Mouse (Mus musculus) intestine, embryonic 16.5 days (tissue): ENCODE measurements around the gene Syn2. TPM values are rescaled to one million over a fixed set of nuclear protein-coding genes. Genes with fewer than 3 reads are reported as not detected.

Experiments used
- ATAC-seq: fragments of 200-750 bp; cut with Nextera tagmentation; 2 replicates; pipeline ENCODE4 v1.8.0; 2017; ENCODE audit warnings: moderate TSS enrichment, moderate library complexity
- H3K27ac ChIP-seq: fragments of 300-500 bp; sonication (generic); 2 replicates; pipeline ENCODE4 v1.5.1; 2014; ENCODE audit warnings: mild to moderate bottlenecking, low read length
- H3K27me3 ChIP-seq: fragments of 300-500 bp; sonication (generic); replicated peaks from 2 replicates; pipeline ENCODE4 v1.6.1; 2014; ENCODE audit warnings: low read length, control low read depth, mixed read lengths; ENCODE audit not compliant: control insufficient read depth, insufficient read depth
- H3K36me3 ChIP-seq: fragments of 300-500 bp; sonication (generic); 2 replicates; pipeline ENCODE4 v1.6.1; 2014; ENCODE audit warnings: low read length, control low read depth; ENCODE audit not compliant: control insufficient read depth, insufficient read depth
- H3K4me1 ChIP-seq: fragments of 300-500 bp; sonication (generic); 2 replicates; pipeline ENCODE4 v1.6.1; 2014; ENCODE audit warnings: low read length, control low read depth, mixed read lengths; ENCODE audit not compliant: control insufficient read depth, insufficient read depth
- H3K4me2 ChIP-seq: fragments of 300-500 bp; sonication (generic); 2 replicates; pipeline ENCODE4 v1.6.1; 2014; ENCODE audit warnings: low read depth, low read length, control low read depth
- H3K4me3 ChIP-seq: fragments of 300-500 bp; sonication (generic); 2 replicates; pipeline ENCODE4 v1.5.1; 2014; ENCODE audit warnings: mild to moderate bottlenecking, low read length
- H3K9ac ChIP-seq: fragments of 300-500 bp; sonication (generic); 2 replicates; pipeline ENCODE4 v1.6.1; 2014; ENCODE audit warnings: low read depth, low read length
- H3K9me3 ChIP-seq: fragments of 300-500 bp; sonication (generic); 2 replicates; pipeline ENCODE4 v1.6.1; 2016; ENCODE audit warnings: low read length, control low read depth; ENCODE audit not compliant: control insufficient read depth
- WGBS: fragments of 180-500 bp; shearing (Covaris S2); extraction: QIAGEN DNeasy Blood & Tissue Kit; methylation state at CpG from one replicate; pipeline ENCODE4 v1.1.7; 2014; 5-methylcytosine and 5-hydroxymethylcytosine counted together
- polyA plus RNA-seq: library from polyadenylated mRNA; unstranded; fragments of >200 nt; fragmentation: Nextera tagmentation; extraction: Ambion mirVana; gene quantifications from 2 replicates; pipeline ENCODE4 v1.2.1, GENCODE M21; 2015

Gene Syn2
- polyA plus RNA-seq, 1 experiment from 2014 or later: 0.89 TPM

DNA sequence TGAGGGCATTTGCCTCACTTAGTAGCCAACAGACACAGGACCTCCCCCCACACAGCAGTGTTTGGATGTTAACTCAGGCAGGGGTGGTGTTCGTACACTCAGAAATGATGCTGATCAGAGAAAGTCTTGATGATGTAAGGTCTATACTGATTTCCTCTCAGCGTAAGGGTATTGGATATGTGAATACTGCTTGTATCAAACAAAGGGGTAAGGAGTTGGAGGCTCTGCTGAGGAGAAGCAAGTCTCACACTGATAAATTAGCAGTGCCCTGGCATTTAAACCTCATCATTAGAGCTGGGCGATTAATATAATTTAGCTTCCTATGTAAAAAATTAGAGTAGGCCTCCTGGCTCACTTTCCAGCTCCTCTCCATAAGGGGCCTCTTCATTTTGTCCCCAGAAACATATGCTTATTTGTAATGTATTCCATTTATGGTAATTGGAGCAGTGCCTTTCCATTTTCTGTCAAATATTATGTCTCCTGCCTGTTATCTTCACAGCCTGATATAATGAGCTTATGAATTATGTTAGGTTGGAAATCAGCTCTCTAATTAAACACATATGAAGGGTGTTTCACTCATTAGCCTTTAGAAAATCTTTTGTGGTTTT is 31.3 kb downstream of the Syn2 start:
- no peak overlapping the region for H3K27ac ChIP-seq
- H3K9me3 ChIP-seq: no peaks in the 10 kb centered on the region
- no peaks in the 10 kb centered on the region for H3K36me3 ChIP-seq
- H3K4me1 ChIP-seq: no peaks in the 10 kb centered on the region
- H3K4me2 ChIP-seq: no peak overlapping the region
- WGBS: 80% methylated on average over 3 of the region's 3 CpGs
- no peak overlapping the region for H3K9ac ChIP-seq
- H3K27me3 ChIP-seq: no peaks in the 10 kb centered on the region
- ATAC-seq: no peak
- H3K4me3 ChIP-seq: no peak overlapping the region

DNA sequence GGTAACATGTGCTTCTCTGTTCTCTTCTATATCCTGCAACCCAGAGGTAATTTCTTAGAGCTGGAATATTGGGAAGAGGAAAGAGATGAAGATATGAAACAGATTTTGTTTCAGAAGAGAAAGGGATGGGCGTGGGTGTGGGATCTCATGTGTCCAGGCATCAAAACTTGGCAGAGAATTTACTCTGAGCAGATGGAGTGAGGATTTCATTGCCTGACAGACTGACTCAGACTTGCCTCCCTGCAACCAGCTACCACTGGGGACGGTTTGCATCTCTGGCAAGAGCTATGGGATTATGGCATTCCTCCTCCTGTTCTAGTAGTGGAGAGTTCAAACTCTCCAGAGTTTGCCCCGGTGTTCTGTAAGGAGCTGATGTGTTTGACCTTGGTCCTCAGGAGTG is 34.2 kb downstream of the Syn2 start:
- Histone ChIP-seq H3K9me3 (no peaks in the 10 kb centered on the region), H3K4me3 (no peak overlapping the region), H3K36me3 (no peaks in the 10 kb centered on the region), H3K27ac (no peak overlapping the region), H3K4me1 (no peaks in the 10 kb centered on the region), H3K9ac (no peak overlapping the region), H3K27me3 (no peaks in the 10 kb centered on the region), H3K4me2 (no peak overlapping the region)
- no peak for ATAC-seq
- WGBS: 59% methylated on average over 3 of the region's 3 CpGs

DNA sequence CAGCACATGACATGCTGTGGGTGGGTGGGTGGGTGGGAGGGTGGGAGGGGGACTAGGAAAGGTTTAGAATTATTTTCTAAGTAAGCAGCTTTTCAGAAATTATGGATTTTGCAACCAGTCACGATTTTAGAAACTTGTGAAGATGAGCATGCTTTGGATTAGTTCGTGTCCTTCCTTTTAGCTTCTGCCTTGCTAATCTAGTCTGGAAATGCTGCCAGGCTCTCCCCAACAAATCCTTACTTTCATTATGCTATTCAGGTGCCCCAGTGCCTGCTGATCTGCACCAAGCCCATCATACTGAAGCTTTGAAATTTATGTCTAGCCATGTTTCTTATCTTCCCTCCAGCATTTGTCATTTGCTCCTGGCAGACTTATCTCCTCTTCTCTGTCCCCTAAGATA is 34.8 kb downstream of the Syn2 start:
- Histone ChIP-seq H3K9me3 (no peaks in the 10 kb centered on the region), H3K9ac (no peak overlapping the region), H3K27ac (no peak overlapping the region), H3K27me3 (no peaks in the 10 kb centered on the region), H3K4me3 (no peak overlapping the region), H3K4me2 (no peak overlapping the region), H3K4me1 (no peaks in the 10 kb centered on the region), H3K36me3 (no peaks in the 10 kb centered on the region)
- no peak for ATAC-seq
- 70% methylated on average over 2 of the region's 2 CpGs for WGBS

DNA sequence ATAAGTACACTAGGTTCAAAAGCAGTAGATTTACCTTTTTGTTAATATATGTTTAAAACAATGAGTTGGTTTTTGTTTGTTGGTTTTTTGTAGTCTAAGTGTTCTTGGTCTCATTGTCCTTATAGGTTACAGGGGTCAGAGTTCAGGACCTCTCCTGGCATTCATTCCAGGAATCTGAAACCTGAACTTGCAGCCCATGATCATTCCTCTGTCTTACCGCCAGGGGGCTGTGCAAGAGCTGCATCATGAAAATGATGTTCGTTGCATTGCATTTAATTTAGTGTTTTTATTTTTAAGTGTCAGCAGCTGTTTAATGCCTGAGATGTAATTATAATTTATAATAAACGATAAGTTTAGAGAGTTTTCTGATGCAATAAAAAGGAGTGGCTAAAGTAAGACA is 40.1 kb downstream of the Syn2 start:
- H3K36me3 ChIP-seq: no peaks in the 10 kb centered on the region
- WGBS: 36% methylated on average over 3 of the region's 3 CpGs
- no peak overlapping the region for H3K4me3 ChIP-seq
- H3K9me3 ChIP-seq: no peaks in the 10 kb centered on the region
- no peak overlapping the region for H3K4me2 ChIP-seq
- H3K4me1 ChIP-seq: no peaks in the 10 kb centered on the region
- H3K9ac ChIP-seq: no peak overlapping the region
- no peak for ATAC-seq
- no peak overlapping the region for H3K27ac ChIP-seq
- H3K27me3 ChIP-seq: no peaks in the 10 kb centered on the region

DNA sequence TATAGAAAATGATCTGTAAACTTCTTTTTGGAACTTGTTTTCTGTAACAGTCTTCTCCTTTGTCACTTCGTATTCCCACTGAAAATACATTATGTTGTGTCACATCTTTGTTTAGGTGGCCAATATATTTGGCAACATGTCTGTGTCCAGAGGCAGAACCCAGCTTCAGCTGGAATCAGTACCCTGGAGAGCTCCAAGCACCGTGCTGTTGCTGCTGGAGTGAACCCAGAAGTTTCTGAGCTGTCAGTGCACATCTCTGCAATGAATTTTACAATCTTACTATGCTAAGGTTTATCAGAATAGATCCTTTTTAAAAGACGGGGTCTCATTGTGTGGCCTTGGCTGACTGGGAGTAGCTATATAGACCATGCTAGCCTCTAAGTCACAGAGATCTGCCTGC is 44.1 kb downstream of the Syn2 start:
- Histone ChIP-seq H3K4me2 (no peak overlapping the region), H3K27me3 (no peaks in the 10 kb centered on the region), H3K36me3 (no peaks in the 10 kb centered on the region), H3K9me3 (no peaks in the 10 kb centered on the region), H3K4me1 (no peaks in the 10 kb centered on the region), H3K4me3 (no peak overlapping the region), H3K27ac (no peak overlapping the region), H3K9ac (no peak overlapping the region)
- 23% methylated on average over 3 of the region's 3 CpGs for WGBS
- ATAC-seq: no peak

DNA sequence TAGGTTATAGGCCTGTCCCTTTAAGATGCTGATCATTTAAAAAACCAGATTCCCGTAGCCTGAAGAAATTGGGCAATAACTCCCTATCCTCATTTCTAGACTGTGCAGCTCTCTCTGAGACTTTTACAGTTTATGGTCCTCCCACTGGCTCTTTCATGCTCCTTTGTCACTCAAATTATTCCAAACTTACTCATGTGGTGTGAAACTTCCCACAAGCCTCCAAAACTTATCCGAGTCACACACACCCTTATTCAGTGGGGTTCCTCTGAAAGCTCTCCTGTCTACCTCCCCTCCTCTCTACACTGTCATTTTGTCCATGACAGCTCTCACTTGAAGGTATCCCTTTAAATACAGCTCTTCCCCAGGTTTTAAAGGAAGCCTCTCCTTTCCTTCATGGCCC is 46.4 kb downstream of the Syn2 start:
- no peak for ATAC-seq
- Histone ChIP-seq H3K4me3 (no peak overlapping the region), H3K9ac (no peak overlapping the region), H3K27ac (no peak overlapping the region), H3K4me2 (no peak overlapping the region), H3K4me1 (no peaks in the 10 kb centered on the region), H3K36me3 (no peaks in the 10 kb centered on the region), H3K27me3 (no peaks in the 10 kb centered on the region), H3K9me3 (no peaks in the 10 kb centered on the region)
- 77% methylated on average over 2 of the region's 2 CpGs for WGBS

DNA sequence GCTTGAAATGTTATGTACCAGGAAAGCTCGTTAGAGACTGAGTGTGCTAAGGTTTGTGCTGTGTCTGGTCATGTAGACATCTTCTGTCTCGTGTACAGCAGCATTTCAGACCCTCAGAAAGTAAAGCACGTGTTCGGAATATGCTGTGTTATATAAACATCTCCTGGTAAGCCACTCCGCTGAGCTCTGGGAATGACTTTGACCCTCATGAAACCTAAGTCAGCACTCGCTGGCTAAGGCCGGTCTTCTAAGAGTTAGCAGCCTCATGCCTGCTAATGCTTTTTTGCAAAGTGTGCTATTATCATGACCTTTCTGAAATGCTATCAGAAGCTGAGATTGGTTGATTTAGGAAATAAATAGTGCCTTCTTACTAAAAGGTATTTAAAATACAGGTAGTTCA is 56.4 kb downstream of the Syn2 start:
- Histone ChIP-seq H3K4me2 (no peak overlapping the region), H3K9me3 (no peaks in the 10 kb centered on the region), H3K36me3 (no peaks in the 10 kb centered on the region), H3K4me1 (no peaks in the 10 kb centered on the region), H3K4me3 (no peak overlapping the region), H3K9ac (no peak overlapping the region), H3K27me3 (no peaks in the 10 kb centered on the region), H3K27ac (no peak overlapping the region)
- no peak for ATAC-seq
- WGBS: 45% methylated on average over 7 of the region's 7 CpGs

DNA sequence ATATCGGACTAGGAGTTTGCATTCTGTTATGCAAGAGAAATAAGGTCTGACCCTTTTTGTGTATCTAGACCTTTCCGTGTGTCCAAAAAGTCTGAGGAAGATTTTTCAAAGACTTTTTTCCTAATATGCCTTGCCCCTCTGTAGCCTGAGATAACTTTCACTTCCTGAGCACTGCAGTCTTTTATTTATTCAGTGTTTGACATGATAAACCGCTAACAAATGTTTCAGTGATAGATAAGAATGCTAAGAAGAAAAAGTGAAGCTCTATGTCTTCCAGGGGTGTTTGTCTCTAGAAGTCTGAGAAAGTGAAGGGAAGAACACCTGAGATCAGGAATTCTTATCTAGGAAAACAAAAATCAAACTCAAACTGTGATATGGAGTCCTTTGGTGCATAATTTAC is 66.1 kb downstream of the Syn2 start:
- Histone ChIP-seq H3K4me1 (no peaks in the 10 kb centered on the region), H3K36me3 (no peaks in the 10 kb centered on the region), H3K27ac (no peak overlapping the region), H3K4me2 (no peak overlapping the region), H3K9ac (no peak overlapping the region), H3K9me3 (no peaks in the 10 kb centered on the region), H3K27me3 (no peaks in the 10 kb centered on the region), H3K4me3 (no peak overlapping the region)
- no peak for ATAC-seq
- WGBS: 59% methylated on average over 3 of the region's 3 CpGs

DNA sequence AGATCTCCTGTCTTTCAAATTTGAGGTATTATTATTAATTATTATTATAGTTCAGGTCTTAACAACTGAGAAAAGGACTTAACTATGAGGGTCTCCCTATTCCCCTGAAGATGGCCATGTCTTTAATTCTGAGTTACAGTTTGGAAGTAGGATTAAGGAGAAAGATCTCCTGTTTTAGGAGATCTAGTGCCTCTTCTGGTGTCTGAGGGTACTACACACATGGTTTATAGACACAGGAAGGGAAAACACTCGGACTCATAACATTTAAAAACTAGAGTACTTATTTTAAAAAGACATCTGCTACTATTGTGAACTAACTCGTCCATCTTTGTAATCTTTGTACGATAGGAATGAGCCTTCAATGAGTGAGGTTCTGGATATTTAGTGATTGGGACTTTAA is 68.3 kb downstream of the Syn2 start:
- no peak for ATAC-seq
- Histone ChIP-seq H3K27me3 (no peaks in the 10 kb centered on the region), H3K36me3 (no peaks in the 10 kb centered on the region), H3K9ac (no peak overlapping the region), H3K27ac (no peak overlapping the region), H3K4me1 (no peaks in the 10 kb centered on the region), H3K4me3 (no peak overlapping the region), H3K4me2 (no peak overlapping the region), H3K9me3 (0 out of 2 replicates have a peak, but pooled peaks cover 4% of the 10 kb centered on the region)
- 71% methylated on average over 3 of the region's 3 CpGs for WGBS

DNA sequence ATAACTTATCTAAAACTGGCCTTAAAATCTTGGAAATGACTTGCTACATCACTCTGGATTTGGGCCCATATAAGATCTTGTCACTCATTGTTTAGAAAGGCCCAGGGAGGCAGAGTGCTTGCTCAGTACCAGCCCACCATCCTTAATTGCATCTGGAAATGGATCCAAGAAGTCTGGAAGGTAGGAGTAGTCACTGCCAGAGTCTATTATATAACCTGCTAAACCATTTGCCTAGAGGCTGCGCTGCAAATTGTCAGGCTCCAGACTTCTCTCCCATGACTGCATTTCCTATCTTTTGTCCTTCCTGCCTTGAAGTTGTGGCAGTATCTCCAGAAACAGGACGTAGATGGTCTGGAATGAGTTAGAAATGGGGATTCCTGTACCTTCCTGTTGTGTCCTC is 75.5 kb downstream of the Syn2 start:
- H3K9me3 ChIP-seq: 0 out of 2 replicates have a peak, but pooled peaks cover 4% of the 10 kb centered on the region
- no peak for ATAC-seq
- H3K27ac ChIP-seq: no peak overlapping the region
- no peaks in the 10 kb centered on the region for H3K36me3 ChIP-seq
- no peak overlapping the region for H3K4me2 ChIP-seq
- H3K27me3 ChIP-seq: no peaks in the 10 kb centered on the region
- no peak overlapping the region for H3K4me3 ChIP-seq
- WGBS: 71% methylated on average over 2 of the region's 2 CpGs
- no peak overlapping the region for H3K9ac ChIP-seq
- H3K4me1 ChIP-seq: 0 out of 2 replicates have a peak, but pooled peaks cover 3% of the 10 kb centered on the region
